Mouse (Mus musculus) layer of hippocampus, adult 9-10 months (tissue): Measurements from ENCODE around the gene Zfp597.
"Not testable (repeated sequence)": the region's sequence is repeated elsewhere in the genome, so short reads cannot be mapped to it uniquely, and the experiment has no call there.

Experiments
- DNase-seq: peaks from one replicate; pipeline ENCODE4 v3.0.0; 2022; ENCODE audit warnings: low spot score

Gene Zfp597

GRCm38 (mm10) chr16:3855776-3856175 lies 28.6 kb downstream of the Zfp597 start:
- DNase-seq: no peak

- no peak for DNase-seq
Measured at GRCm38 (mm10) chr16:3854437-3855182, 29.8 kb downstream of the Zfp597 start.

GRCm38 (mm10) chr16:3852586-3852985 lies 31.8 kb downstream of the Zfp597 start:
- DNase-seq: no peak

- not testable (repeated sequence) for DNase-seq
Measured at GRCm38 (mm10) chr16:3851301-3851700, 33.1 kb downstream of the Zfp597 start.

- DNase-seq: no peak
Measured at GRCm38 (mm10) chr16:3848416-3848815, 35.9 kb downstream of the Zfp597 start.

- DNase-seq: no peak
Measured at GRCm38 (mm10) chr16:3847871-3848270, 36.5 kb downstream of the Zfp597 start.

GRCm38 (mm10) chr16:3846711-3847518 lies 37.4 kb downstream of the Zfp597 start, which contains the start of gene Zfp174:
TSS of gene Zfp174 (plus strand) at chr16:3847268.
- peak; percentile 97 for DNase-seq

GRCm38 (mm10) chr16:3843796-3844195 lies 40.6 kb downstream of the Zfp597 start:
- no peak for DNase-seq

GRCm38 (mm10) chr16:3842989-3843388 lies 41.4 kb downstream of the Zfp597 start:
- DNase-seq: no peak

- no peak for DNase-seq
Measured at GRCm38 (mm10) chr16:3839157-3839885, 45.0 kb downstream of the Zfp597 start.

- DNase-seq: no peak
Measured at GRCm38 (mm10) chr16:3835461-3835860, 48.9 kb downstream of the Zfp597 start.

- no peak for DNase-seq
Measured at GRCm38 (mm10) chr16:3830588-3831109, 53.7 kb downstream of the Zfp597 start, which contains the start of gene Olfr15. TSS of gene Olfr15 (plus strand) at chr16:3830878.

- no peak for DNase-seq
Measured at GRCm38 (mm10) chr16:3829727-3830126, 54.6 kb downstream of the Zfp597 start.

- no peak for DNase-seq
Measured at GRCm38 (mm10) chr16:3828021-3828420, 56.3 kb downstream of the Zfp597 start.

- DNase-seq: no peak
Measured at GRCm38 (mm10) chr16:3820202-3820601, 64.2 kb downstream of the Zfp597 start.

- DNase-seq: not testable (repeated sequence)
Measured at GRCm38 (mm10) chr16:3814667-3815066, 69.7 kb downstream of the Zfp597 start.
